Mouse (Mus musculus) midbrain, embryonic 10.5 days (tissue): ENCODE measurements around the gene Gm28919. TPM values are rescaled to one million over a fixed set of nuclear protein-coding genes. Genes with fewer than 3 reads are reported as not detected.
"Not testable (repeated sequence)": the region's sequence is repeated elsewhere in the genome, so short reads cannot be mapped to it uniquely, and the experiment has no call there.

ENCODE experiments used
- DNase-seq: peaks from one replicate; pipeline ENCODE4 v3.0.0-alpha.2; 2017; ENCODE audit warnings: low spot score
- H3K27ac ChIP-seq: fragments of 300-500 bp; sonication (generic); replicated peaks from 2 replicates; pipeline ENCODE4 v1.5.1; 2016; ENCODE audit warnings: mild to moderate bottlenecking
- H3K27me3 ChIP-seq: fragments of 300-500 bp; sonication (generic); 2 replicates; pipeline ENCODE4 v1.6.1; 2016; ENCODE audit warnings: low read depth, mild to moderate bottlenecking; ENCODE audit not compliant: poor library complexity, severe bottlenecking
- H3K36me3 ChIP-seq: fragments of 300-500 bp; sonication (generic); 2 replicates; pipeline ENCODE4 v1.6.1; 2016; ENCODE audit warnings: mild to moderate bottlenecking, moderate library complexity
- H3K4me1 ChIP-seq: fragments of 300-500 bp; sonication (generic); 2 replicates; pipeline ENCODE4 v1.6.1; 2016
- H3K4me3 ChIP-seq: fragments of 300-500 bp; sonication (generic); 2 replicates; pipeline ENCODE4 v1.5.1; 2016; ENCODE audit warnings: mild to moderate bottlenecking, moderate library complexity
- H3K9me3 ChIP-seq: fragments of 300-500 bp; sonication (generic); replicated peaks from 2 replicates; pipeline ENCODE4 v1.6.1; 2016; ENCODE audit warnings: mild to moderate bottlenecking
- WGBS: fragments of 180-500 bp; shearing (Covaris S2); methylation state at CpG from one replicate; pipeline ENCODE4 v1.1.7; 2016; 5-methylcytosine and 5-hydroxymethylcytosine counted together
- polyA plus RNA-seq: library from polyadenylated mRNA; unstranded; fragments of >200 nt; fragmentation: Nextera tagmentation; extraction: Ambion mirVana; gene quantifications from 2 replicates; pipeline ENCODE4 v1.2.1, GENCODE M21; 2016

Gm28919 gene
- not detected in 2 replicates for polyA plus RNA-seq

DNA sequence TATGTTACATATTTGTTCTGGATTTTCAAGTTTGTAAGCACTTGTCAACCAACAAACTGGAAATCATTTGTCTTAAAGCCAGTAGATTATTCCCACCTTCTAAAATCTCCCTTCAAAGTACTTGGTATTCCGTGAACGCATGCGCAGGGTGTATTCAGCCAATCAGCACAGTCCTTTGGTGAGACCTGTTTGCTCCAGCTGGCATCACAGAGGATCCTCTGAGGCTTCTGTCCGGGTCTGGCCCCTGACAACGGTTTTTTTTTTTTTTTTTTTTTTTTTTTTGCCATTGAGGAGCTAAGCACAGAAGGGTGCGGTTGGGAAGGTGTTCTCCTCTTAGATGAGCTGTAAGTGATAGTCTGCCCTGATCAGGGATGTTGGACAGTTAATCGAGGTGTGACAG lies at the start of gene Gm28919:
TSS of gene Gm28919 (plus strand) at position 301 of the 400 bp plus-strand sequence.
- not testable (repeated sequence) for H3K4me1 ChIP-seq, H3K36me3 ChIP-seq, H3K27me3 ChIP-seq, H3K4me3 ChIP-seq, H3K27ac ChIP-seq, DNase-seq, H3K9me3 ChIP-seq
- 60% methylated on average over 1 of the region's 7 CpGs for WGBS

Other genes starting within 250 kb of the Gm28919 start
- gene Gm21719, start 99.3 kb downstream of the Gm28919 start, polyA plus RNA-seq, result not detected in 2 replicates